Mouse (Mus musculus) left cerebral cortex, postnatal 14 days (tissue): Measurements from ENCODE around the gene Reep3. TPM values are rescaled to one million over a fixed set of nuclear protein-coding genes. Genes with fewer than 3 reads are reported as not detected.
"Not testable (repeated sequence)": the region's sequence is repeated elsewhere in the genome, so short reads cannot be mapped to it uniquely, and the experiment has no call there.

Source experiments
- DNase-seq, 2 experiments: peaks; one replicate each; pipeline ENCODE4 v3.0.0; 2021 to 2022; ENCODE audit warnings: low spot score in 2 of 2, mixed read lengths in 1 of 2
- intact Hi-C: fragments of 180-260 bp; cut with DNase I; formaldehyde crosslinking; loops from one replicate; pipeline ENCODE4 v1.15.1; 2025
- total RNA-seq, 2 experiments: library from RNA; stranded (reverse); gene quantifications; 2 replicates each; pipeline ENCODE4 v1.2.3; 2021

Reep3 gene
- total RNA-seq, 2 experiments from 2014 or later: 24.2 to 26.3 TPM

GRCm38 (mm10) chr10:67112967-67113366 is 16.2 kb upstream of the Reep3 start:
- intact Hi-C loops, DNase-seq: not testable (repeated sequence)

- intact Hi-C loops: no loop called here
- DNase-seq: no peak
These were observed 15.0 kb upstream of the Reep3 start for GRCm38 (mm10) chr10:67111799-67112177.

- intact Hi-C loops: no loop called here
- DNase-seq: no peak
These were observed 14.5 kb upstream of the Reep3 start for GRCm38 (mm10) chr10:67111044-67111798.

GRCm38 (mm10) chr10:67109635-67110034 is 12.9 kb upstream of the Reep3 start:
- intact Hi-C loops: no loop called here
- no peak for DNase-seq

- intact Hi-C loops: no loop called here
- no peak for DNase-seq
These were observed 11.4 kb upstream of the Reep3 start for GRCm38 (mm10) chr10:67108096-67108495.

- no peak for DNase-seq
- intact Hi-C loops: no loop called here
These were observed 10.4 kb upstream of the Reep3 start for GRCm38 (mm10) chr10:67107017-67107761.

GRCm38 (mm10) chr10:67106400-67106799 is 9.7 kb upstream of the Reep3 start:
- intact Hi-C loops: no loop called here
- no peak for DNase-seq

GRCm38 (mm10) chr10:67105331-67106217 is 8.8 kb upstream of the Reep3 start:
- no peak for DNase-seq
- intact Hi-C loops: no loop called here

GRCm38 (mm10) chr10:67104543-67104942 is 7.8 kb upstream of the Reep3 start:
- intact Hi-C loops: no loop called here

GRCm38 (mm10) chr10:67100831-67101251 is 4.1 kb upstream of the Reep3 start:
- no peak for DNase-seq

More at GRCm38 (mm10) chr10:67104543-67104942, 7.8 kb upstream of the Reep3 start:
- no peak for DNase-seq

GRCm38 (mm10) chr10:67100011-67100661 is 3.4 kb upstream of the Reep3 start:
- intact Hi-C loops: no loop called here
- no peak for DNase-seq

More at GRCm38 (mm10) chr10:67100831-67101251, 4.1 kb upstream of the Reep3 start:
- intact Hi-C loops: no loop called here

GRCm38 (mm10) chr10:67099183-67099929 is 2.6 kb upstream of the Reep3 start:
- intact Hi-C loops: loop anchor here (5.0 kb wide), 2 partner anchors 42 to 187 kb away; no protein-coding TSS in a partner anchor

GRCm38 (mm10) chr10:67098408-67099050 is 1.8 kb upstream of the Reep3 start:
- DNase-seq: peak in 1 of 2 experiments; percentile 43
- intact Hi-C loops: loop anchor here (5.0 kb wide), 2 partner anchors 41 to 186 kb away; no protein-coding TSS in a partner anchor

More at GRCm38 (mm10) chr10:67099183-67099929, 2.6 kb upstream of the Reep3 start:
- DNase-seq: no peak

GRCm38 (mm10) chr10:67097437-67098150 is 849 bp upstream of the Reep3 start:
- DNase-seq: peak in 1 of 2 experiments; percentile 38
- intact Hi-C loops: loop anchor here (5.0 kb wide), 2 partner anchors 40 to 185 kb away; no protein-coding TSS in a partner anchor

- DNase-seq: peak; percentile 84
- intact Hi-C loops: loop anchor here (5.0 kb wide), 2 partner anchors 39 to 184 kb away; no protein-coding TSS in a partner anchor
These were observed 736 bp downstream of the Reep3 start, which contains the start of gene Jmjd1c for GRCm38 (mm10) chr10:67095798-67096620. Gene Jmjd1c, plus strand, starts transcription at chr10:67096125.

GRCm38 (mm10) chr10:67094922-67095321 is 1.8 kb downstream of the Reep3 start:
- no peak for DNase-seq
- intact Hi-C loops: loop anchor here (5.0 kb wide), 2 partner anchors 38 to 183 kb away; no protein-coding TSS in a partner anchor
